Mouse (Mus musculus) spleen, adult 2 months (tissue): ENCODE results near the gene Ube2v1. TPM values are rescaled to one million over a fixed set of nuclear protein-coding genes. Genes with fewer than 3 reads are reported as not detected.
"Not testable (repeated sequence)": the region's sequence is repeated elsewhere in the genome, so short reads cannot be mapped to it uniquely, and the experiment has no call there.

Experiments
- DNase-seq, 2 experiments: peaks; one replicate each; pipeline versions ENCODE4 v3.0.0 to v3.0.0-alpha.2; 2012 to 2021; ENCODE audit warnings: low spot score in 2 of 2, low read depth in 1 of 2
- H3K27ac ChIP-seq: fragments of 200-500 bp; 2 replicates; pipeline ENCODE4 v1.5.1; 2012; ENCODE audit warnings: low read length, inconsistent platforms; ENCODE audit not compliant: insufficient read depth
- H3K27me3 ChIP-seq: fragments of 200-500 bp; 2 replicates; pipeline ENCODE4 v1.6.1; 2012; ENCODE audit warnings: mild to moderate bottlenecking, moderate library complexity, low read length, inconsistent platforms; ENCODE audit not compliant: control insufficient read depth, insufficient read depth
- H3K36me3 ChIP-seq: fragments of 200-500 bp; 2 replicates; pipeline ENCODE4 v1.6.1; 2012; ENCODE audit warnings: mild to moderate bottlenecking, low read length, inconsistent platforms; ENCODE audit not compliant: control insufficient read depth, insufficient read depth
- H3K4me1 ChIP-seq: fragments of 200-500 bp; 2 replicates; pipeline ENCODE4 v1.6.1; 2011; ENCODE audit warnings: inconsistent platforms; ENCODE audit not compliant: control insufficient read depth, insufficient read depth, insufficient read length
- H3K4me3 ChIP-seq: fragments of 200-500 bp; 2 replicates; pipeline ENCODE4 v1.5.1; 2011; ENCODE audit warnings: mild to moderate bottlenecking, inconsistent platforms; ENCODE audit not compliant: insufficient read depth, insufficient read length; ENCODE audit errors: extremely low read depth
- CTCF ChIP-seq: fragments of 200-500 bp; IDR thresholded peaks from 2 replicates; pipeline ENCODE4 v1.5.1; 2011; ENCODE audit warnings: mild to moderate bottlenecking, inconsistent platforms; ENCODE audit not compliant: insufficient read depth, insufficient read length, insufficient replicate concordance; ENCODE audit errors: extremely low read depth
- POLR2A ChIP-seq: fragments of 200-500 bp; IDR thresholded peaks from 2 replicates; pipeline ENCODE4 v1.6.1; 2011; ENCODE audit warnings: low read depth, low read length, inconsistent platforms
- WGBS: fragments of 180-500 bp; shearing (Covaris S2); methylation state at CpG from one replicate; pipeline ENCODE4 v1.1.7; 2018; 5-methylcytosine and 5-hydroxymethylcytosine counted together
- polyA plus RNA-seq: library from polyadenylated mRNA; depleted of rRNA; stranded (reverse); fragments of >200 nt; gene quantifications from 2 replicates; pipeline ENCODE4 v1.2.3, GENCODE M21; 2012

Gene Ube2v1
- polyA plus RNA-seq, 1 experiment: 85.2 TPM

- peaks cover 22% of the 10 kb centered on the region; the same call in 1 of the 2 replicates for H3K4me1 ChIP-seq
- no peaks in the 10 kb centered on the region for H3K27me3 ChIP-seq
- H3K4me3 ChIP-seq: no peak overlapping the region
- peak overlapping the region; percentile 60 for H3K27ac ChIP-seq
- WGBS: 58% methylated on average over 9 of the region's 9 CpGs
- peak in 1 of 2 experiments; percentile 19 for DNase-seq
- no peak for TF ChIP-seq POLR2A
- no peak for TF ChIP-seq CTCF
- H3K36me3 ChIP-seq: peaks cover 12% of the 10 kb centered on the region
Observed at GRCm38 (mm10) chr2:167621255-167622087, 10.4 kb downstream of the Ube2v1 start.

GRCm38 (mm10) chr2:167617472-167617871, 14.4 kb downstream of the Ube2v1 start:
- WGBS: 90% methylated on average over 4 of the region's 4 CpGs
- peaks cover 19% of the 10 kb centered on the region for H3K36me3 ChIP-seq
- no peak for DNase-seq

GRCm38 (mm10) chr2:167617034-167617433, 14.9 kb downstream of the Ube2v1 start:
- no peak overlapping the region for H3K27ac ChIP-seq
- H3K4me3 ChIP-seq: no peak overlapping the region
- peaks cover 22% of the 10 kb centered on the region for H3K36me3 ChIP-seq
- TF ChIP-seq POLR2A: no peak
- no peak for TF ChIP-seq CTCF
- DNase-seq: no peak
- peaks cover 15% of the 10 kb centered on the region; the same call in 1 of the 2 replicates for H3K4me1 ChIP-seq
- H3K27me3 ChIP-seq: no peaks in the 10 kb centered on the region
- WGBS: 81% methylated on average over 3 of the region's 3 CpGs

More at GRCm38 (mm10) chr2:167617472-167617871, 14.4 kb downstream of the Ube2v1 start:
- Histone ChIP-seq H3K27ac (no peak overlapping the region), H3K4me1 (peaks cover 18% of the 10 kb centered on the region; the same call in 1 of the 2 replicates), H3K27me3 (no peaks in the 10 kb centered on the region), H3K4me3 (no peak overlapping the region)
- TF ChIP-seq POLR2A: no peak
- no peak for TF ChIP-seq CTCF

GRCm38 (mm10) chr2:167613335-167613734, 18.6 kb downstream of the Ube2v1 start:
- 98% methylated on average over 7 of the region's 7 CpGs for whole genome bisulfite sequencing
- H3K4me3 ChIP-seq, DNase-seq, H3K27me3 ChIP-seq, H3K27ac ChIP-seq, H3K4me1 ChIP-seq: not testable (repeated sequence)
- peaks cover 33% of the 10 kb centered on the region for H3K36me3 ChIP-seq

GRCm38 (mm10) chr2:167612122-167612521, 19.8 kb downstream of the Ube2v1 start:
- TF ChIP-seq CTCF (no peak), POLR2A (no peak)
- no peaks in the 10 kb centered on the region for H3K4me1 ChIP-seq
- H3K27ac ChIP-seq: no peak overlapping the region
- H3K36me3 ChIP-seq: peaks cover 26% of the 10 kb centered on the region
- 97% methylated on average over 14 of the region's 14 CpGs for WGBS
- H3K27me3 ChIP-seq: no peaks in the 10 kb centered on the region
- no peak for DNase-seq
- H3K4me3 ChIP-seq: no peak overlapping the region

GRCm38 (mm10) chr2:167611287-167611686, 20.6 kb downstream of the Ube2v1 start:
- no peak overlapping the region for H3K4me3 ChIP-seq
- no peaks in the 10 kb centered on the region for H3K4me1 ChIP-seq
- no peaks in the 10 kb centered on the region for H3K27me3 ChIP-seq
- no peak overlapping the region for H3K27ac ChIP-seq
- no peak for DNase-seq
- peaks cover 19% of the 10 kb centered on the region for H3K36me3 ChIP-seq
- 88% methylated on average over 10 of the region's 10 CpGs for WGBS
- TF ChIP-seq CTCF (no peak), POLR2A (no peak)

- no peak for TF ChIP-seq POLR2A
- no peak for TF ChIP-seq CTCF
- 91% methylated on average over 4 of the region's 4 CpGs for WGBS
- Histone ChIP-seq H3K4me3 (no peak overlapping the region), H3K27me3 (no peaks in the 10 kb centered on the region), H3K27ac (no peak overlapping the region), H3K36me3 (peaks cover 9% of the 10 kb centered on the region), H3K4me1 (no peaks in the 10 kb centered on the region)
- DNase-seq: no peak
Observed at GRCm38 (mm10) chr2:167606745-167607123, 25.2 kb downstream of the Ube2v1 start.
